Mouse (Mus musculus) thymus, postnatal 0 days (tissue): ENCODE results near the gene Tlr7. TPM values are rescaled to one million over a fixed set of nuclear protein-coding genes. Genes with fewer than 3 reads are reported as not detected.
"Not testable (repeated sequence)": the region's sequence is repeated elsewhere in the genome, so short reads cannot be mapped to it uniquely, and the experiment has no call there.

ENCODE experiments used
- DNase-seq: peaks from one replicate; pipeline ENCODE4 v3.0.0-alpha.2; 2015; ENCODE audit warnings: low spot score
- polyA plus RNA-seq: library from polyadenylated mRNA; unstranded; fragments of >200 nt; fragmentation: Nextera tagmentation; extraction: Ambion mirVana; gene quantifications from 2 replicates; pipeline ENCODE4 v1.2.1, GENCODE M21; 2015

Gene Tlr7
- polyA plus RNA-seq, 1 experiment from 2014 or later: 2.0 TPM

GRCm38 (mm10) chrX:167302061-167302460 lies 28.3 kb downstream of the Tlr7 start:
- not testable (repeated sequence) for DNase-seq

DNA sequence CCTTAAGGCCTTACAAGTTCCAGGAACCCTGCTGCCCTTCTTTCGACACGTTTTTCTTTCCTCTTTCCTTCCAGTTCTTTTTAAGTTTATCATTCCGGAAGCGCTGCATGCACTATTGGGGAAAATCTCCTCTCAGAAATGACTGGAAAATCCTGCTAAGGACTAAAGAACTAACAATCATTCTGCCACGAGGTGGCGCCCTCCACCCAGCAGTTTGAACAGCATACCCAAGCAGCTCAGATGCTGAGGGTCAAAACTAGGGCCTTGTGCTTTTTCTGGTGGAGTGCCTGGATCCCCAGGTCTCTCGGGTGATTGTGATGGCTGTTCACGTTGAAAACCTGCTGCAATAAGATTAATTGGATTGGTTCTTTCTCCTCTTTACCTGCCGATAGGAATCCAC lies 53.4 kb downstream of the Tlr7 start:
- DNase-seq: peak; percentile 60

- no peak for DNase-seq
Measured at GRCm38 (mm10) chrX:167276551-167276950, 53.8 kb downstream of the Tlr7 start.

DNA sequence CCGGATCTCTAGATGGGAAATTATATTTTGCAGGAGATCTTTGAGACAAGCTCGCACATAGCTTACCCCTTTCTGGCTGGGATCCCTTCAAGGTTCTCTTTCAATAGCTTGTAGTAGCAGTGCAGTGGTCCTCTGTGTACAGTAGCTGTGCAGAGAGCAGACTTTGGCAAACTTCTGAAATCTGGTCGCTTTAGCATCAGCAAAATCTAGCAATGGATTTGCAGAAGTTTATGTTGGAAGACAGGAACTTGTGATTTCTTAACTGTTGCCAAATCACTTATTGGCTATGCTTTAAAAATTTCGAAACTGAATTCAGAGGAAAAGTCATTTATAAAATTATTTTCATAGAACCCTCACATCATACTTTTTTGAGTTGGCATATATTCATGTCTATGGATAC lies 66.3 kb downstream of the Tlr7 start, which contains the start of gene Tlr8:
Tlr8 (minus strand) TSS at position 244 of the 400 bp plus-strand sequence.
- DNase-seq: no peak

- no peak for DNase-seq
Measured at GRCm38 (mm10) chrX:167263530-167263929, 66.8 kb downstream of the Tlr7 start.

Other genes starting within 250 kb of the Tlr7 start
- gene Tmsb4x, start 121.2 kb downstream of the Tlr7 start, polyA plus RNA-seq: 6,098 and 6,310 TPM in 2 replicates
- 0.59 and 0.79 TPM in 2 replicates for gene Tlr8, start 66.2 kb downstream of the Tlr7 start, polyA plus RNA-seq
- gene Prps2, start 52.2 kb upstream of the Tlr7 start, polyA plus RNA-seq: 108 and 125 TPM in 2 replicates